ENCODE assay signal across 20 mouse cellular contexts in genomic region chr12:31620106-31620505, GRCm38 (mm10). TPM values are rescaled to one million over a fixed set of nuclear protein-coding genes. Genes with fewer than 3 reads are reported as not detected.
A peak's percentile ranks its signal among the peaks of the same experiment; 100 is the strongest.
DNase-seq lines count a peak whose midpoint lies in the region; ATAC-seq lines count a peak whose summit lies in the region.
"Had no signal": no experiment of that assay in that cellular context is flagged by ENCODE, and none has a peak within 500 bp of the region (broad histone marks: within the 10 kb centered on the region; RNA-seq: fewer than 3 reads in every experiment).

No protein-coding gene starts in this region.

- no peak overlapping the region for H3K9ac ChIP-seq in embryonic facial prominence, embryonic 14.5 days (ENCODE audit: low read depth, low read length)
- H3K9ac ChIP-seq: forebrain, embryonic 12.5 days; neural tube, embryonic 13.5 days had no signal

- WGBS in embryonic facial prominence, embryonic 14.5 days, result 82% methylated on average over 8 of the region's 8 CpGs
- 84% methylated on average over 8 of the region's 8 CpGs for WGBS in embryonic facial prominence, embryonic 10.5 days

- H3K9me3 ChIP-seq in embryonic facial prominence, embryonic 14.5 days (ENCODE audit: control insufficient read depth, low read length), result peaks cover 4% of the 10 kb centered on the region; the same call in 1 of the 2 replicates
- 0 out of 2 replicates have a peak, but pooled peaks cover 3% of the 10 kb centered on the region for H3K9me3 ChIP-seq in embryonic facial prominence, embryonic 10.5 days
- H3K9me3 ChIP-seq: forebrain, embryonic 12.5 days; hindbrain, embryonic 10.5 days; neural tube, embryonic 13.5 days had no signal

- H3K4me3 ChIP-seq in embryonic facial prominence, embryonic 14.5 days (ENCODE audit: low read depth, low read length), result no peak overlapping the region
- no peak overlapping the region for H3K4me3 ChIP-seq in embryonic facial prominence, embryonic 10.5 days
- H3K4me3 ChIP-seq: forebrain, embryonic 12.5 days; hindbrain, embryonic 10.5 days; neural tube, embryonic 13.5 days had no signal

- no peaks in the 10 kb centered on the region for H3K27me3 ChIP-seq in embryonic facial prominence, embryonic 14.5 days (replicated peaks; ENCODE audit: control insufficient read depth, insufficient read depth, low read length)
- no peaks in the 10 kb centered on the region for H3K27me3 ChIP-seq in embryonic facial prominence, embryonic 10.5 days (replicated peaks; ENCODE audit: low read depth, poor library complexity, severe bottlenecking)
- H3K27me3 ChIP-seq: forebrain, embryonic 12.5 days; neural tube, embryonic 13.5 days had no signal

- no peak overlapping the region for H3K27ac ChIP-seq in embryonic facial prominence, embryonic 14.5 days (replicated peaks; ENCODE audit: low read depth, low read length)
- H3K27ac ChIP-seq in embryonic facial prominence, embryonic 10.5 days (replicated peaks), result no peak overlapping the region
- H3K27ac ChIP-seq: forebrain, embryonic 12.5 days; hindbrain, embryonic 10.5 days; neural tube, embryonic 13.5 days had no signal

- no peak overlapping the region for H3K4me2 ChIP-seq in embryonic facial prominence, embryonic 14.5 days (ENCODE audit: low read depth, low read length)
- H3K4me2 ChIP-seq: forebrain, embryonic 12.5 days; liver, embryonic 11.5 days; neural tube, embryonic 13.5 days had no signal

- H3K36me3 ChIP-seq in embryonic facial prominence, embryonic 14.5 days (ENCODE audit: control insufficient read depth, insufficient read depth, low read length), result peaks cover 9% of the 10 kb centered on the region
- peaks cover 16% of the 10 kb centered on the region for H3K36me3 ChIP-seq in embryonic facial prominence, embryonic 10.5 days (replicated peaks)
- H3K36me3 ChIP-seq: forebrain, embryonic 12.5 days had no signal

- peak; percentile 5 for DNase-seq in embryonic facial prominence, embryonic 14.5 days (ENCODE audit: low spot score)
- DNase-seq in embryonic facial prominence, embryonic 10.5 days (ENCODE audit: low spot score), result no peak
- peak; percentile 6 to 15 for DNase-seq in kidney, postnatal 4 days
- no peak for DNase-seq in kidney, postnatal 36 days
- peak; percentile 3 to 5 for DNase-seq in B cell, adult 2 months
- peak; percentile 75 for DNase-seq in R1 (ENCODE audit: low read depth, low spot score)
- no peak for DNase-seq in spleen, postnatal 36 days (ENCODE audit: low spot score in 2 of 2)
- DNase-seq in neural tube, embryonic 10.5 days (ENCODE audit: extremely low spot score, low spot score), result no peak
- DNase-seq: adrenal gland, adult 8-10 months; cerebellum, adult 11 months; cerebellum, postnatal 14 days; embryo, embryonic 11 days; kidney, postnatal 10 days; lung, postnatal 10 days; thymus, adult 18-20 months had no signal

- H3K4me1 ChIP-seq in embryonic facial prominence, embryonic 14.5 days (ENCODE audit: control insufficient read depth, insufficient read depth, low read length), result no peaks in the 10 kb centered on the region
- H3K4me1 ChIP-seq in embryonic facial prominence, embryonic 10.5 days, result no peaks in the 10 kb centered on the region
- H3K4me1 ChIP-seq: forebrain, embryonic 12.5 days; hindbrain, embryonic 10.5 days; neural tube, embryonic 13.5 days had no signal

- ATAC-seq in embryonic facial prominence, embryonic 14.5 days (ENCODE audit: low read depth), result no peak
- ATAC-seq: inflammation-experienced regulatory T-cells, adult 6 months had no signal

RNA-seq across cellular contexts. Expression of gene Bcap29, which starts 14.4 kb away (rescaled TPM):
- 28.4 and 36.0 TPM in 2 replicates for polyA plus RNA-seq in embryonic facial prominence, embryonic 14.5 days (2014; fragmentation: Nextera tagmentation; extraction: Ambion mirVana)
- polyA plus RNA-seq in embryonic facial prominence, embryonic 10.5 days (2016; fragmentation: Nextera tagmentation; extraction: Ambion mirVana), result 26.5 and 30.2 TPM in 2 replicates

RNA-seq across cellular contexts. Expression of gene Dus4l, which starts 34.5 kb away (rescaled TPM):
- 8.9 and 9.3 TPM in 2 replicates for polyA plus RNA-seq in embryonic facial prominence, embryonic 14.5 days (2014; fragmentation: Nextera tagmentation; extraction: Ambion mirVana)
- 11.9 and 12.3 TPM in 2 replicates for polyA plus RNA-seq in embryonic facial prominence, embryonic 10.5 days (2016; fragmentation: Nextera tagmentation; extraction: Ambion mirVana)

RNA-seq across cellular contexts. Expression of gene Cog5, which starts 34.6 kb away (rescaled TPM):
- 32.4 and 34.0 TPM in 2 replicates for polyA plus RNA-seq in embryonic facial prominence, embryonic 14.5 days (2014; fragmentation: Nextera tagmentation; extraction: Ambion mirVana)
- 29.0 and 31.1 TPM in 2 replicates for polyA plus RNA-seq in embryonic facial prominence, embryonic 10.5 days (2016; fragmentation: Nextera tagmentation; extraction: Ambion mirVana)

Comparison
In these comparisons a context has a peak if more than half of its experiments do, and no peak if none do; other contexts are left out.
1. DNase-seq: peak in embryonic facial prominence, embryonic 14.5 days (single experiment), kidney, postnatal 4 days (2 of 2), B cell, adult 2 months (2 of 2) and R1 (single experiment); none in embryonic facial prominence, embryonic 10.5 days (single experiment), kidney, postnatal 36 days (0 of 2), spleen, postnatal 36 days (0 of 2) and neural tube, embryonic 10.5 days (single experiment).